9 mouse cellular contexts compared by ENCODE assay signal in genomic region chr14:118422351-118423001, GRCm38 (mm10).
DNase-seq lines count a peak whose midpoint lies in the region; ATAC-seq and TF ChIP-seq lines count a peak whose summit lies in the region.
"Had no signal": no experiment of that assay in that cellular context is flagged by ENCODE, and none has a peak within 500 bp of the region (broad histone marks: within the 10 kb centered on the region; RNA-seq: fewer than 3 reads in every experiment).

No protein-coding gene starts in this region.

- 3% methylated on average over 17 of the region's 17 CpGs for WGBS in hindbrain, embryonic 11.5 days
- 5% methylated on average over 17 of the region's 17 CpGs for WGBS in limb, embryonic 15.5 days
- 9% methylated on average over 17 of the region's 17 CpGs for WGBS in thymus, adult 2 months

- no peak overlapping the region for H3K27ac ChIP-seq in cortical plate, adult 2 months (ENCODE audit: insufficient read depth, low read length)
- H3K27ac ChIP-seq in hindbrain, embryonic 11.5 days (ENCODE audit: low read depth, low read length) = peak overlapping the region; percentile 24
- H3K27ac ChIP-seq in limb, embryonic 15.5 days = no peak overlapping the region
- H3K27ac ChIP-seq in thymus, adult 2 months (ENCODE audit: control insufficient read depth, insufficient read depth, low read length) = no peak overlapping the region
- H3K27ac ChIP-seq: macrophage had no signal

- TF ChIP-seq CTCF in cortical plate, adult 2 months (IDR thresholded peaks at IDR 0.05; ENCODE audit: extremely low read depth, insufficient read depth, low read length) = no peak
- TF ChIP-seq CTCF in thymus, adult 2 months (IDR thresholded peaks at IDR 0.05; ENCODE audit: borderline replicate concordance, control insufficient read depth, extremely low read depth, insufficient read depth, low read length, poor library complexity) = no peak

- 0 out of 2 replicates have a peak overlapping the region, but pooled peaks have one; percentile 4 for H3K9ac ChIP-seq in hindbrain, embryonic 11.5 days (ENCODE audit: low read depth, low read length)
- no peak overlapping the region for H3K9ac ChIP-seq in limb, embryonic 15.5 days

- peak; percentile 23 to 25 for DNase-seq in cerebellum, postnatal 14 days
- peak; percentile 68 for DNase-seq in hindbrain, embryonic 11.5 days (ENCODE audit: low spot score)
- peak; percentile 73 for DNase-seq in retina, embryonic 14.5 days (ENCODE audit: low spot score)
- no peak for DNase-seq in thymus, adult 2 months
- no peak for DNase-seq in gastrocnemius, postnatal 25 days

- no peaks in the 10 kb centered on the region for H3K9me3 ChIP-seq in hindbrain, embryonic 11.5 days (ENCODE audit: control insufficient read depth, low read length)
- H3K9me3 ChIP-seq in limb, embryonic 15.5 days = no peaks in the 10 kb centered on the region

- H3K4me1 ChIP-seq in cortical plate, adult 2 months (ENCODE audit: control insufficient read depth, insufficient read depth, low read length) = no peaks in the 10 kb centered on the region
- H3K4me1 ChIP-seq in hindbrain, embryonic 11.5 days (replicated peaks; ENCODE audit: control insufficient read depth, insufficient read depth, low read length) = peaks cover 4% of the 10 kb centered on the region; the same call in 1 of the 2 replicates
- peaks cover 6% of the 10 kb centered on the region for H3K4me1 ChIP-seq in limb, embryonic 15.5 days
- no peaks in the 10 kb centered on the region for H3K4me1 ChIP-seq in thymus, adult 2 months (replicated peaks; ENCODE audit: control insufficient read depth, insufficient read depth, low read length)

- H3K36me3 ChIP-seq in hindbrain, embryonic 11.5 days (ENCODE audit: control insufficient read depth, insufficient read depth, low read length) = no peaks in the 10 kb centered on the region
- no peaks in the 10 kb centered on the region for H3K36me3 ChIP-seq in limb, embryonic 15.5 days
- H3K36me3 ChIP-seq in thymus, adult 2 months (ENCODE audit: control insufficient read depth, insufficient read depth, low read length) = no peaks in the 10 kb centered on the region

- peak overlapping the region; percentile 45 for H3K4me2 ChIP-seq in hindbrain, embryonic 11.5 days (replicated peaks; ENCODE audit: low read depth, low read length)
- H3K4me2 ChIP-seq in limb, embryonic 15.5 days = peak overlapping the region; percentile 17; the same call in 1 of the 2 replicates

- 0 out of 2 replicates have a peak, but pooled peaks have one; percentile 8 for TF ChIP-seq POLR2A in cortical plate, adult 2 months (IDR thresholded peaks at IDR 0.05; ENCODE audit: extremely low read depth, insufficient read depth, low read length)
- TF ChIP-seq POLR2A in thymus, adult 2 months (IDR thresholded peaks at IDR 0.05; ENCODE audit: control insufficient read depth, extremely low read depth, insufficient read depth, low read length, poor library complexity) = no peak

- no peak overlapping the region for H3K4me3 ChIP-seq in cortical plate, adult 2 months (ENCODE audit: insufficient read depth, low read length)
- peak overlapping the region; percentile 13; the same call in 1 of the 2 replicates for H3K4me3 ChIP-seq in hindbrain, embryonic 11.5 days (ENCODE audit: low read depth, low read length)
- no peak overlapping the region for H3K4me3 ChIP-seq in limb, embryonic 15.5 days
- H3K4me3 ChIP-seq in thymus, adult 2 months (ENCODE audit: control insufficient read depth, insufficient read depth, low read length) = no peak overlapping the region

- ATAC-seq in cerebellum, adult (ENCODE audit: insufficient number of reproducible peaks, low FRiP score, low TSS enrichment) = no peak; the same call in 1 of the 2 replicates
- ATAC-seq in hindbrain, embryonic 11.5 days (ENCODE audit: low FRiP score) = peak; percentile 87
- ATAC-seq in limb, embryonic 15.5 days (ENCODE audit: insufficient number of reproducible peaks, low FRiP score, low TSS enrichment, low read depth) = no peak

- peaks cover 7% of the 10 kb centered on the region for H3K27me3 ChIP-seq in hindbrain, embryonic 11.5 days (ENCODE audit: control insufficient read depth, insufficient read depth, low read length)
- peaks cover 12% of the 10 kb centered on the region; the same call in 1 of the 2 replicates for H3K27me3 ChIP-seq in limb, embryonic 15.5 days
- H3K27me3 ChIP-seq in thymus, adult 2 months (ENCODE audit: control insufficient read depth, insufficient read depth, low read length) = peaks cover 2% of the 10 kb centered on the region; the same call in 1 of the 2 replicates

Comparison
In these comparisons a context has a peak if more than half of its experiments do, and no peak if none do; other contexts are left out.
1. DNase-seq: peak in cerebellum, postnatal 14 days (2 of 2), hindbrain, embryonic 11.5 days (single experiment) and retina, embryonic 14.5 days (single experiment); none in thymus, adult 2 months (single experiment) and gastrocnemius, postnatal 25 days (single experiment).